Mouse (Mus musculus) CD4-positive, CD25-positive, alpha-beta regulatory T cell, adult 2 months (primary cell): ENCODE measurements around the gene Otud3.
"Not testable (repeated sequence)": the region's sequence is repeated elsewhere in the genome, so short reads cannot be mapped to it uniquely, and the experiment has no call there.

ENCODE experiments used
- DNase-seq: peaks from one replicate; pipeline ENCODE4 v3.0.0-alpha.2; 2012; ENCODE audit warnings: low read depth, low spot score

The Otud3 gene

DNA sequence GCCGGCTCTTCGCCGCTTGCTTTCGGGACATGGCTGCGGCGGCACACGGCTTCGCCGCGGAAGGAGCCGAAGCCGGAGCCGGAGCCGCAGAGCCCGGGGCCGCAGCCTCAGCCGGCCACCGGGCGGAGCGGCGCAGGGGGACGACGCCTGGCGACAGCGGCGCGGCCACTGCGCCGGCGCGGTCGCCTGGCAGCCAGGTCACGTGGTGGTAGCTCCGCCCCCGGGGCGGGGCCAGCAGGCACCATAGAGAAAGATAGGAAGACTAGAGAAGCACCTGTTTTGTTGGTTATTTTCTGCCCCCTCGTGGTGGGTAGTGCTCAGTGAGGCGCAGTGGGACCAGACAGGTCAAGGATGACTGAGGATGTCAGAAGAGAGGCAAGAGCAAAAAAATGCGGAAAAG, at the start of gene Otud3:
Otud3 (minus strand) TSS at position 149 of the 400 bp plus-strand sequence.
- peak; percentile 97 for DNase-seq

DNA sequence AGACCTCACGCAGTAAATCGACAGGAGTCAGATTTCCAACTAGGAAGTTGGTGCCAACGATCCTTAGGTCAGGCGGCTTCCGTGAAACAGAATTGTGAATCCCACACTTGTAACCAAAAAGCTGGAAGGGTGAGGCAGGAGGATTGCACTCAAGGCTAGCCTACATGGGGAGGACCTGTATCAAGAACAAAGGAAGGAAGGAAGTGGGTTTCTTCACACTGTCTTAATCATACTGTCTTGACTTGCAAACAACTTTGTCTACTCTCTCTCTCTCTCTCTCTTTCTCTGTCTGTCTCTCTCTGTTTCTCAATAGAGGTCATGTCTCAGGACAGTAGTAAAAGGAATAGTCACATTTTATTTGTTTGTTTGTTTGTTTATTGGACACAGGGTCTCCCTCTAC, 49.0 kb upstream of the Otud3 start:
- DNase-seq: peak; percentile 19

DNA sequence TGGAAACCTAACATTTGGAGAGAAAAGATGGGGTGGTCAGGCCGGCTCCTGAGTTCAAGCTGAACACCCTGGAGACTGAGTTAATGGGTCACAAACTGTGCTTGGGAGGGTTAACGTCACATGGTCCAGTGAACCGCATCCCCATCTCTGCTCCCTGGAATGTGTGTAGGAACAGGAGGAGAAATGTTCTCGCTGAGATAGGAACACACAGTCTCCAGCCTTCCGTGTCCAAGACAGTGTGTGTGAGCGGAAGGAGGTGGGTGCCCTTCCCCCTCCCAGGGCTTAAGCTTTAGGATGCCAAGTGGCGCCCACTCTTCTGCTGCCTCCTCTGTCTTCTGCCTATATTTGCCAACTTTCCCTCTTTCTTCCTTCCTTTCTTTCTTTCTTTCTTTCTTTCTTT, 46.2 kb upstream of the Otud3 start:
- DNase-seq: no peak

DNA sequence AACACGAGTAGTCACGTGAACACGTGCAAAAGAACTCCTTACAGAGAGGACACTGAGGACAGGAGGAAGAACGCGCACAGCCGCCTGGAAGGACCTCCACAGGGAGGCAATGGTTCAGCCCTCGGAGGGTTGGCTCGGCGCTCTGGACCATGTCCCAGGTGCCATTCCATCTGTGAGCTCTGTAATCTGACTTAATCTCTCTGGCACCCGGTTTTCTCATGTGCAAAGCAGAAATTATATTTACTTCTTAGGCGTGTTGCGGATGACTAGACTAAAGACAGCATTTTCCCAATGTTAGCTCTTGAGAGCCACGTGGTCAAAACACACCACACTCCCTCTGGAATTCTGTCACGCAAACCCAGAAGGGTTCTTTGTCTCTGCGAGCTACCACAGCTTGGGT, 45.4 kb upstream of the Otud3 start:
- DNase-seq: no peak

DNA sequence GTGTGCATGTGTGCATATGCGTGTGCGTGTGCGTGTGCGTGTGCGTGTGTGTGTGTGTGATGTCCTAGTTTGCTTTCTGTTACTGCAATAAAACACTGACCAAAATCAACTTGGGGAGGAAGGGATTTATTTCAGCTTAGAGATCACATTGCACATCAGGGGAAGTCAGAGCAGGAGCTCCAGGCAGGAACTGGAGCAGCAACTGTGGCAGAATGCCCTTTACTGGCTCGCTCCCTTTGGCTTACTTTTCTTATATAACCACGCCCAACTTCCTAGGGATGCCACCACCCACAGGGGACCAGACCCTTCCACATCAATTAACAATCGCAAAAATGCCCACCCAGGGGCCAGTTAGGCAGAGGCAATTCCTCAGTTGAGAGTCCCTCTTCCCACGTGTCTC, 44.9 kb upstream of the Otud3 start:
- no peak for DNase-seq

DNA sequence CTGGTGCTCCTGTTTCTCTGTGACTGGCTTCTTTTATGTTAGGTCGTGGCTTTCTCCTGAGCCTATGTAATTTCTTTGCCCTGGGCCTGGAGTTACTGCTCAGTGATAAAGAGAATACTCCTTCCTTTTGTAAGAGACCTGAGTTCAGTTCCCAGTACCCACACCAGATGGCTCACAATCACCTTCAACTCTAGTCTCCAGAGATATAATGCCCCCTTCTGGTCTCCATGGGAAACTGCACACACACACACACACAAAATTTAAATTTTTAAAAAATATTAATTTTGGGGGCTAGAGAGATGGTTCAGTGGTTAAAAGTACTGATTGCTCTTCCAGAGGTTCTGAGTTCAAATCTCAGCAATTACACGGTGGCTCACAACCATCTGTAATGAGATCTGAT, 34.5 kb upstream of the Otud3 start:
- no peak for DNase-seq

DNA sequence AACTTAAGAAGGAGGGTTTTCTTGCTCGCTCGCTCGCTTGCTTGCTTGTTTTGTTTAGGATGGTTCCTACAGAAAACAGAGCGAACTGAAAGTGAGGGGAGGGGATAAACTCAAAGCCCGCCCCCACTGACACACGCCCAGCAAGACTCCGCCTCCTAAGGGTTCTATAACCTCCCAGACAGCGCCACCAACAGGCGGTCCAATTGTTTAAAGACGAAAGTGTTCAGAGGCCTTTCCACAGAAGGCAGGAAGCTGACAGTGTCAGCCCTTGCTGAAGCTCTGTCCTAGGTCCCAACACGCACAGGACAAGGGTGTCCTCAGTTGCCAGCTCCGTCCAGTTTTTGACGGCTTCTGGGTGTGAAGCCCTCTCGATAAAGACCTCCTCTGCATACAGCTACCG, 30.0 kb upstream of the Otud3 start:
- peak; percentile 96 for DNase-seq

DNA sequence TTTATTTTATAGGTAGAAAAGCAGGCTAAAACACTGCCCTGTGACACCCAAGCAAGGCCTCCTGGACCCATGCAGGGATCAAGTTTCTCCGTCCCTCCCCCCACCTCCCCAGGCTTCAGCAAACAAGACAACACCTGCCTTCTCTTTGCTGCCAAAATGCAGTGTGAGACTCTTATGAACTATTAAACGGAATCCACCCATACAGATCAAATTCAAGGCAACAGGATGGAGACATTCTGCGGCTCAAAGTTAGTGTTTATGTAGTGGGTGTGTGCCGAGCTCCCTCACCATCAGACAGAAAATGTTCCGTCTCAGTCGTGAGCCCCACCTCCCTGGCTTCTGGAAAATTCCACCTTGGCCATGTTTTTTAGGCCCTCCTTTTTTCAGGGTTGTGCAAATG, 28.2 kb upstream of the Otud3 start:
- DNase-seq: peak; percentile 10

DNA sequence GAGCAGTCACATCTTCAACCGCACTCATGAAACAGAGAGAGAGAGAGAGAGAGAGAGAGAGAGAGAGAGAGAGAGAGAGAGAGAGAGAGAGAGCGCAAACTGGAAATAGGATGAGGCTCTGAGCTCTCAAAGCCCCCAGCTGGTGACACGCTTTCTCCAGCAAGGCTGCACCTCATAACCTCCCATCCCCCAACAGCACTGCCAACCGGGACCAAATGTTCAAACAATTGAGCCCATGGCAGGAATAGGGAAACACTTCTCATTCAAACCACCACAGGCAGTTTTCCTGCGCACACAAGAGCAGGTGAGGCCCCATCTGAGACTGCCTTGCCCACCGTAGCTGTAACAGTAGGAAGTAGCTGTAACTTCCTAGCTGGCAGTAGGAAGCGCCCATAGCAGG, 27.7 kb upstream of the Otud3 start:
- DNase-seq: no peak

DNA sequence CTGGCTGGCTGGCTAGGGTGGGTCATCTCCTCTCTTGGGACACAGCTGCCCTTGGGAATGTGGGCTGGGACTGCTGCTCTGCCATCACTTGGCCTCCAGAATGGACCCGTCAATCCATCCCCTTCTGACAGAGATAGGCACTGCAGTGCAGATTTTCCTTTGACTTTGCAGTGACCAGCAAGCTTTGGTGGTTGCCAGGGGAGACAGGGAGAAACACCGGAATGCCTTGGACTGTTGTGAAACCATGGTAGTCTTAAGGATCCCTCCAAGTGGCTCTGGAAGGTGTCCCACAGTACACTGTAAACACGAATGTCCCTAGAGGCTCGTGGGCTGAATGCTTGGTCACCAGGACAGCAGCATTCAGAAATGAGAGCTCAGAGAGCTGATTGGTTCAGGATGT, 25.7 kb upstream of the Otud3 start:
- no peak for DNase-seq

DNA sequence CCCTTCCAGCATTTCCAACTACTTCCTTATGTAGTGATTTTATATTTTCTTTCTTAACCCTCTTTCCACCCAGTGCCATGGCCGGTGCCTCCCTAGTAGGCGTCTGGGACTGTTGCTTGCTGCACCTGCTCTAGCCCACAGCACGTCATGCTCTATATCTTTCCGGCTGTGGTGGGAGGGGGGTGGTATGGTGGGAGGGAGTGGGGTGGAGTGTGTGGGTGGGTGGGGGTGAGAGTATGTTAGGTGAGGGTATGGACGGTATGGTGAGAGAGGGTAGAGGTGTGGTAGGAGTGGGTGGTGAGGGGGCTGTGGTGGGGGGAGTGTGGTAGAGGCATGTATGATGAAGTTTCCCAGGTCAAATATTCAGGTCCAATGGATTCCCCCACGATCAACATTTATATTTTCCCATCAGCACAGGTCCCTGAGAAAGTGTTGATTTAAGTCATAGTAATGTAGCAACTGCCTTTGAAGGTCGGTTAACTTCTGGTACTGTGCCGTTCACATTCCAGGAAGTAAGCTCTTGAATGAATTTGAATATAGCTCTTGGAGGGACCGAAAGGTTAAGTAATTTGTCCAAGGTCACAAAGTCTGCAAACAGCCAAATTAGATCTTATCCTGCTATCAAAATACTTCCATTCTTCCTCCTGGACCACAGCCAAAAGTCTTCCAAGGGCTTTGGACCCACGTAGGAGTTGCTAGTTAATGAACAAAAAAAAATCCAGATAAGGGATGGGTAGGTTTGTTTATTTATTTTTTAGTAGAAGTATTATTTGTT, 24.9 kb upstream of the Otud3 start:
- DNase-seq: peak; percentile 30

DNA sequence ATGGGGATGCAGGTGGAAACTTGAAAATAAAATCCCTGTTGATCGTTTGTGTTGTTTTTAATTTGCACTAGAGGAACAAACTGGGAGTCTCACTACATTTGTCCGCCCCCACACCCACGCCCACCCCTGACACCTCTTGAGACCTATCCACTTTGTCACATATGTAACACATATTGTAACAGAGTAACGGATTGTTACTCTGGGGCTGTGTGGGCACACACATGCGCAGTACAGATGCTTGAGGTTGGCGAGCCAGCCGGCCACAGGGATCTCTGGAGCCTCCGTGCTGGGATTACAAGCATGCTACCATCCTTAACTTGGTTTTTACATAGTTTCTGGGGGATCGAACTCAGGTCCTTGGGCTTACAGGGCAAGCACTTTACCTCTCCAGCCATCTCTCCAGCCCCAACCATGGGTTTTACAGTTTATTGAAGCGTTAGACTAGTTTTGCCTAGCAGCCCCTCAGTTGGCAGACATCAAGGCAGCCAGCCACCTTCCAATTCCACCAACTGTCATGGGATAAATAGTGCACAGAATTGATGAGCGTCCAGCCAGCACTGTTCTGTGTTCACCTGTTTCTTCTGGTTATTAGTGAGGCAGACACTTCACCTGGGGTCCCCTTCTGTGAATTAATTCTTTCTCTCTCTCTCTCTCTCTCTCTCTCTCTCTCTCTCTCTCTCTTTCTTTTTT, 20.9 kb upstream of the Otud3 start:
- DNase-seq: no peak

DNA sequence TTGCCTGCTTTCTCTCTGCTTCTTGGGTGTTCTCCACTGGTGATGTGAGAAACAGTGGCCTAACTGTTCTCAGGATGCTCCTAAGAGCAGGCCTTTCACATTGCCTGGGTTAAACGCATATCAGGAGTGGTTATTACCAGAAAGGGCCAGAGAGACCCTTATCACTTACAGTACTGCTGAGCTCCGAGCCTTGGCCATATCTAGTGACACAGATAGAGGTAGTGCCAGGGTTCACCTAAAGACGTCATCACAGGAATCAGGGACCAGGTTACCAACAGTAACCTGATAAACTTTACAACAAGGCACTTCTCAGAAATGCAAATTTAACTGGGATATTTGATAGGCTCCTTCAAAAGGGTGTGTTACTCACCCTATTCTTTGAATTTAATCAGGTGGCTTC, 20.1 kb upstream of the Otud3 start:
- no peak for DNase-seq

DNA sequence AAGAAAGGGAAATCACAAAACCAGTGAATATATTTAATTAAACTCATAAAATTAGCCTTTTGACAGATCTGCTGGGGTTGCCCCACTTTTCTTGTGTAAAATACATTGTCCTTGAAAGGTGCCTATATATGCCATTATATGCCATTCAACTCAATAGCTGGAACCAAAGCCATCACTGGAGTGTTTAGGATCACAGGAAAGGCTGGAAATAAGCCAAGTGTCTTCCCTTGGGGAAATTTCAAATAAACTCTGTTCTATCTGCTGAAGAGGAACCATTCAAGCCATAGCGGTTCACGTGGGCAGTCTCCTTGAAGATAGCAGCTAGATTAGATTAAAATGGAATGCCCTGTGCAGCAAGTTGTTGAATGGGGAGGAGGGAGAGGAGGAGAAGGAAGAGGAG, 11.8 kb upstream of the Otud3 start:
- DNase-seq: no peak

DNA sequence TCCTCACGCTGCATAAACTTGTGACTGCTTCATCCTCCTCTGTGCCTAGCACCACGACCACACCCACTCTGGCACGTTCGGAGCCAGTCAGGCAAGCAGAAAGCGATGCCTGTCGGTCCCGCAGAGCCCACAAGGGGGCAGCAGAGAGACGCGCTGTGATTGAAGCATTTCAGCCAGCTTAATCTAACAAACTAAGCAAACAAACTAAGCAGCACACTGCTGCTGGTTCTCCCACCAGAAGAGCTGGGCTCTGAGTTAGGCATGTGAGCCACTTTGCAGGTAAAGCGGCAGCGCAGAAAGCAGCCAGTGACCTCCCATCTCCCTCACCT, 8.3 kb upstream of the Otud3 start:
- DNase-seq: peak; percentile 94

DNA sequence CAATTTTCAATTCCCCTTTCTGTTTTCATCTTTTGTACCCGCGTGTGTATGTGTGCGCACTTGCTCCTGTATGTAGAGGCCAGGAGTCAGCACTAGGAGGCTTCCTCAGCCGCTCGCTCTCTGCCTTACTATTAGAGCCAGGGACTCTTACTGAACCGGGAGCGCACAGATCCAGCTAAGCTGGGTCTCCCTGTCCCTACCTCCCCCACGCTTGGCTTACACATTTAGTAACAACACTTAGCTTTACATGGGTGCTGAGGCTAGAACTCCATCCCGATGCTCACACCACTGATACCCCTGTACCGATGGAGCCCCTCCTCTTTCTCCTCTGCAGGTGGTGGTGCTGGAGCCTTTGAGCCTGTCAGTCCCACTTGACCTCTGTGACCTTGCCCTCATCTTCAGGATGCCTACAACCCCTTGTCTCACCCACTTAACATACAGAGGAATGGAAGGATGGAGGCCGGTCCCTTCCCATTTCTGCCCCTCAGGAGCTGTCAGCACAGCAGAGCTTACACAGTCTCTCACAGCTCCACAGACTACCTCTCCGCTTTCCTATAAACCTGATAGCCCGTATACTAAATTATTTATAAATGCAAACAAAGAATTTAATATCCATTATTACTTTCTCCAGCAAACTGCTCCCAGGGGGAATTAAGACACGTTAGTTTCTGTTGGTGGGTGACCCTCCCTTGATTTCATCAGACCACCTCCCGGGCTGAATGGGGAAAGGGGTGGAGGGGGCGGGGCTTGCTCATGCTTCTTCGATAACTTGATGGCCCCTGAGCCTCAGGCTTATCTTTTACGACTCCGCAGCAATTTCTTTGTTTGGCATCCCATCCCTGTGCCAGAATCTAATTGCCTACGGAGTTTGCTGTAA, 7.7 kb upstream of the Otud3 start:
- DNase-seq: no peak

DNA sequence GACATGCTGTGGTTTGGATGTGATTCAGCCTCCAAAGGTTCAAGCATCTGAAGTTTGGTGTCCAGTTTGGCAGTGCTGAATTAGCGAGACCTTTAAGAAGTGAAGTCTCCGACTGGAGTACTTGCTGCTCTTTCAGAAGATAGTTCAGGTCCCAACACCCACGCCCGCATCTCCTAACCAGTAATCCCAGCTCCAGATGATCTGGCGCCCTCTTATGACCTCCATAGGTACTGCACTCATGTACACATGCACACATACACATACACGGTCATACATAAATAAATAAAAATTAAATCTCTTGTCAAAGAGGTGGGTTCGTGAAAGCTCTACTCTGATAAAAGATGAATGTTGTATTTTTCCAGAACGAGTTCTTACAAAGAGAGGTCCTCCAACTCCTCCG, 3.5 kb upstream of the Otud3 start:
- DNase-seq: peak; percentile 37

DNA sequence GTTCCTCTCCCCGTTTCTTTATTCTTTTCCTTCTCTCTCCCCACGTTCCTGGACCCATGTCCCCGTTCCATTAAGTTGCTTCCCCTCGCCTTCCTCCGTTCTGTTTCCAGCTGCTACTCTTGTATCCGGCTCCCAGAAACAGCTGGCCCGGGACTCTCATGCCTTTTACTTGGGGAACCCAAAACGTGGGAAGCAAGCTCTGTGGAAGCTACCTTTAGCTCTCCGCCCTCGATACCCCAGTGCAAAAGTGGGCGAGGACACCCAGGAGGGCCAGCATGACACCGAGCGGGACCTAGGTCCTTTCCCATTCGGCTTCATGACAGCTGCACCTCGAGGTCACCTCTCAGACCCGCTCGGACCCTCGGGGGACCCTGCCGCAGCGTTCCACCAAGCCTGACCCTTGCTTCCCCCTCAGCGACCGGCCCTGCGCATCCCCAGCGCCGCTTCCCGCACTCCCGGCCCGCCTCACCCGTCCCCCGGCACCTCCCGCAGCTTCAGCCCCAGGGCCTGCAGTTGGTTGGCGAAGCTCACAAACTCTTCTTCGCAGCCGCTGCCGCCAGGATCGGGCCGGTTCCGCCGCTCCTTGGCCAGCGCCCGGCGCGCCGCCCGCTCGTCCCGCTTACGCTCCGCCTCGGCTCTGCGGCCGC, 481 bp downstream of the Otud3 start:
- DNase-seq: no peak

DNA sequence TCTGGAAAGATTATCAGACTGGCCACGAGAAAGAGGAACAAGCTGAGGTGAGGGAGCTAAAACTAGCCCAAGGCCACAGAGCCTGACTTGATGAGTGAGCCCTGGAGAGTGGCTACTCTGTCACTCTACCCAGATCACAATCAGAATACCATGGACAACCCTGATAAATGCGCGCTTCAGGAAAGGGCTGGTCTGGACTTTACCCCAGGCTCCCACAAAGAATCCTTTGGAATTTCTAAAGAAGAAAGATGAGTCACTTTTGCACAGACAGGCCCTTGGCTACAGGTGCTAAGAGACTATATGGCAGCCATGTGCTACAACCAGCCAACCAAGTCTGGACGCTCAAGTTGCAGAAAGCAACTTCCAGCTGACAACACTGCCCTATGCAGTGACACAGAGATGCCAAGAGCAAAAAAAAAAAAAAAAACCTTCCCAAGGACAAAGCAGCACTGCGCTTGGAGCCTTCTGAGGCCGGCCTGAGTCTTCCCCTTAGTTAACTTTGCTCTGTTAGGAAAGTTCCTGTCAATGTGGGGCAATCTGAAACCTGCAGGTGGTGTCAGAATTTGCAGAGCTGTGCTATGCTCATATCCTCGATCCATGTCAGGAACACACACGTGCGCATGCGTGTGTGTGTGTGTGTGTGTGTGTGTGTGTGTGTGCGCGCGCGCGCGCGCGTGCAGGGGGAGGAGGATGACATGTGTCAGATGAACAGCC, 8.0 kb downstream of the Otud3 start:
- no peak for DNase-seq

DNA sequence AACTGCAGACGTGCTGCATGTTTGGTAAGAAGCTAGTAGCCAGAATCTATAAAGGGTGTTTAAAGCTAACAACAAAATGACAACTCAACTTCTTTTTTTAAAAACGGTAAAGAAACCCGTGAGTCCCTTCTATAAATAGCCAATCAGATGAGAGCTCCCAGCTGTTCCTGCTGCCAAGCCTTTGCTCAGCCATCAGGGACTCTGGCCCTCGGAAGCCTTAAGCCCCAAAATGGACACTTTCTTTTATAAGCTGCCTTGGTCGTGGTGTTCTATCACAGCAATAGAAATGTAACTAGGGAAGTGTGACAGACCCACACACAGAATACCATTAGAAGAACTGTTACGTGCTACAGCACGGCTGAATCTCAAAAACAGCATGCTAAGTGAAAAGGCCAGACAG, 14.4 kb downstream of the Otud3 start:
- DNase-seq: no peak

DNA sequence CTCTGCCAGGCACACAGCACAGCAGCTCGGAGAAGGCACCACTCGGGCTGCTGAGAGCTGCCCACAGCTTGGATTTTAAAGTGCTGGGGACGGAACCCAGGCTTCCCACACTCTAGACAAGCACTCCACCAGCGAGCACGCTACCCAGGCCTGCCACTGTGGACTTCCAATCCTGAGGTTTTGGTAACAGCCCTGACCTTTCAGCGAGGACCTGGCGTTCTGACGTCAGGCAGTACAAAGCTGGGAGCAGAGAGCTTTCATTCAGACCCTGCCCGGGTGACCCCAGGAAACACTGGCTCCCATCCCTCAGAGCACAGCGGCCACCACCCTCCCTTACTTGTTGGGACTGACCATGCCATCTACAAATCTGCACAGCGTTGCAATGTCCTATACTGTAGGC, 20.0 kb downstream of the Otud3 start:
- not testable (repeated sequence) for DNase-seq
